Mouse (Mus musculus): ENCODE data around the gene Smc1b. TPM values are rescaled to one million over a fixed set of nuclear protein-coding genes. Genes with fewer than 3 reads are reported as not detected.

Smc1b gene
- polyA plus RNA-seq, 1 experiment from 2014 or later: 0.25 TPM

DNA sequence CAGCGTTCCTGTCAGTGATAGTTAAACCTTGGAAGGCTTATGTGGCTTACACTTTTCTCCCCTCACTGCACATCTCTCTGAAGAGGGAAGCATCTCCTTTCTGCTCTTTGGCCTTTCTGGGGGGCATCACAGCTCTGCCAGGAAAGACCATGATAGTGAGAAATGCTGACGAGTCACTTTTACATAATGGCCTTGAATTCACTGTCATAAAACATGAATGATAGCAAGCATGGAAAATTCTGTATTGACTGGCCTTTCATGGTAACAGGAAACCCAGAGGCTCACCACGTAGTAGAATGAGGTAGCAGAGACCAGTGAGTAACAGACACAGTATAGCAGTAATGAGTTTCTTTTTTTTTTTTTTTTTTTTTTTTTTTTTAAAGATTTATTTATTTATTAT is 77.7 kb downstream of the Smc1b start:
- H3K27me3 ChIP-seq (replicated peaks; ENCODE audit: control insufficient read depth, insufficient read depth, low read length): no peaks in the 10 kb centered on the region
- WGBS: 96% methylated on average over 3 of the region's 3 CpGs
- H3K36me3 ChIP-seq (ENCODE audit: control insufficient read depth, insufficient read depth, low read length): peaks cover 25% of the 10 kb centered on the region
- H3K27ac ChIP-seq (ENCODE audit: low read depth, low read length): no peak overlapping the region
- no peaks in the 10 kb centered on the region for H3K4me1 ChIP-seq (ENCODE audit: control insufficient read depth, insufficient read depth, low read depth, low read length)
- H3K4me3 ChIP-seq (ENCODE audit: low read length): no peak overlapping the region
- H3K9me3 ChIP-seq (ENCODE audit: control insufficient read depth, low read length): no peaks in the 10 kb centered on the region
- ATAC-seq: no peak
- no peak overlapping the region for H3K9ac ChIP-seq (ENCODE audit: low read depth, low read length)
- H3K4me2 ChIP-seq (ENCODE audit: low read length): no peak overlapping the region

DNA sequence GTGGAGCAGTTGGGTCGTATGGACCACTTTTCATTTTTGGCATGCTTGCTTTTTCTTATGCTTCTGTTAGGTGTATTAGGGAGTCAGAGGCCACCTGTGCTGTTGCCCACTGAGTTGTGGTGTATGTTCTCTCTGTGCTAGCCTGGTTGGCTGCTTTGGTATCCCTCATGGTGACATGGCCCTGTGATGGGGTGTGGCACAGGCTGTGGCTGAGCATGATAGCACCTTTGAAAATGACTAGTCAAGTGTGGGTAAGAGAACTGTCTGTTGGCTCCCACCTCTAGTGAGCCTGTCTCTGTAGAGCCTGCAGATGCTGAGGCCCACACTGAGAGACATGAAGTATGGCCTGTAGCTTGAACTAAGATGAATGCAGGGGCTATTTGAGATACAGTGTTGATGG is 82.0 kb downstream of the Smc1b start:
- Histone ChIP-seq H3K9ac (ENCODE audit: low read depth, low read length) (no peak overlapping the region), H3K27me3 (replicated peaks; ENCODE audit: control insufficient read depth, insufficient read depth, low read length) (no peaks in the 10 kb centered on the region), H3K27ac (ENCODE audit: low read depth, low read length) (no peak overlapping the region), H3K4me2 (ENCODE audit: low read length) (no peak overlapping the region), H3K4me1 (ENCODE audit: control insufficient read depth, insufficient read depth, low read depth, low read length) (no peaks in the 10 kb centered on the region), H3K9me3 (ENCODE audit: control insufficient read depth, low read length) (no peaks in the 10 kb centered on the region), H3K36me3 (ENCODE audit: control insufficient read depth, insufficient read depth, low read length) (peaks cover 28% of the 10 kb centered on the region), H3K4me3 (ENCODE audit: low read length) (no peak overlapping the region)
- no peak for ATAC-seq
- 96% methylated on average over 1 of the region's 1 CpGs for WGBS

DNA sequence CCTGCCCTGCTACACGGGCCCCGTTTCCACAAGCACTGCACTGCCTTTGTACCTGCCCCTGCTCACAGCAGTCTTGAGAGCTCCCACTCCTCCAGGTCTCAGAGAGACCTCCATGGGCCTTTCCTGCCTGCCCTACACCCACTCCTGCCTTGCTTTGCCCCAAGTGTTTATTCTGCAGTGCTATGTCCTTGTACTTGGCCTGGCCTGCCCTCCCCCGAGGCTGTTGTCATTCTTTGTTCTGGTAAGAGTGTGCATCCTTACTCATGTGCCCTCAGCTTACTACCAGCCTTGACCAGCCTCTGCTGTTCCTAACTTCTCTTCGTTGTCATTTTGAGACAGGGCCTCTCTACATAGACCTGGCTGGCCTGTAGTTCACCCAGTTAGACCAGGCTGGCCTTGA is 83.9 kb downstream of the Smc1b start:
- Histone ChIP-seq H3K4me3 (ENCODE audit: low read length) (no peak overlapping the region), H3K27ac (ENCODE audit: low read depth, low read length) (no peak overlapping the region), H3K36me3 (ENCODE audit: control insufficient read depth, insufficient read depth, low read length) (peaks cover 26% of the 10 kb centered on the region), H3K4me2 (ENCODE audit: low read length) (no peak overlapping the region), H3K27me3 (replicated peaks; ENCODE audit: control insufficient read depth, insufficient read depth, low read length) (no peaks in the 10 kb centered on the region), H3K9me3 (ENCODE audit: control insufficient read depth, low read length) (no peaks in the 10 kb centered on the region), H3K9ac (ENCODE audit: low read depth, low read length) (no peak overlapping the region), H3K4me1 (ENCODE audit: control insufficient read depth, insufficient read depth, low read depth, low read length) (peaks cover 11% of the 10 kb centered on the region)
- no peak for ATAC-seq
- WGBS: 90% methylated on average over 4 of the region's 4 CpGs

DNA sequence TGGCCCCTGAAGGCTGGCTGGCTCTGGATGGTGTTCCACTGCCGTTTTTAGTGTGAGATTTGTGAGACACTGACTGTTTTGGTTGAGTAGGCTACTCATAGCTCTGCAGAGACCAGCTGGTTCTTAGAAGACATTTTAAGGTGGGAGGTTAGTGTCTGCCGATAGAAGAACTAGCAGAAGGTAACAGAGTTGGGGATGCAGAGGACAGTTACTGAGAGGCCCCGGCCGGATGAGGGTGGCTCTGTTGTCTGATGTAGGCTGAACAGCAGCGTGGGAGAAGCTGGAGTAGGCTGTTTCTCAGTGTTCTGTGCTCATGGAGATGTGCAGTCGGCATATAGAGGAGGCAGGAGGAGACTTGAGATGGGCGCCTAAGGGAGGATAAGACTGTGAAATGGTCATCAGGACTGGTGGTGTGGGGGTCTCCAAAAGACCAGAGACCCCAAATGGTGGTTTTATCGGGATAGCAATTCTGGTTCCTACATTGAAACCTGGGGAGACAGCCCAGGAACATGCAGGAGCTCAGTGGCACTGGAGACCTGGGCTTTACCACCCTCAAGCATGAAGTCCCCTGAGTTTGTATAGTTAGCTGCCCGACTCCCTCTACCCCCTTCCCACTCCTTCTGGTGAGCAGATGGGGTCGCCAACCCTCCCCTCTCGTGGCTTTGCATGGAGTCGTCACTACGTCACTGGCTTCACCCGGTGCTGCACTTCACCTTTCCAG is 85.4 kb downstream of the Smc1b start:
- no peak overlapping the region for H3K4me2 ChIP-seq (ENCODE audit: low read length)
- H3K9me3 ChIP-seq (ENCODE audit: control insufficient read depth, low read length): no peaks in the 10 kb centered on the region
- H3K27ac ChIP-seq (ENCODE audit: low read depth, low read length): no peak overlapping the region
- no peaks in the 10 kb centered on the region for H3K27me3 ChIP-seq (replicated peaks; ENCODE audit: control insufficient read depth, insufficient read depth, low read length)
- no peak overlapping the region for H3K4me3 ChIP-seq (ENCODE audit: low read length)
- H3K36me3 ChIP-seq (ENCODE audit: control insufficient read depth, insufficient read depth, low read length): peaks cover 20% of the 10 kb centered on the region
- 88% methylated on average over 14 of the region's 14 CpGs for WGBS
- peaks cover 25% of the 10 kb centered on the region for H3K4me1 ChIP-seq (ENCODE audit: control insufficient read depth, insufficient read depth, low read depth, low read length)
- ATAC-seq: no peak
- no peak overlapping the region for H3K9ac ChIP-seq (ENCODE audit: low read depth, low read length)

DNA sequence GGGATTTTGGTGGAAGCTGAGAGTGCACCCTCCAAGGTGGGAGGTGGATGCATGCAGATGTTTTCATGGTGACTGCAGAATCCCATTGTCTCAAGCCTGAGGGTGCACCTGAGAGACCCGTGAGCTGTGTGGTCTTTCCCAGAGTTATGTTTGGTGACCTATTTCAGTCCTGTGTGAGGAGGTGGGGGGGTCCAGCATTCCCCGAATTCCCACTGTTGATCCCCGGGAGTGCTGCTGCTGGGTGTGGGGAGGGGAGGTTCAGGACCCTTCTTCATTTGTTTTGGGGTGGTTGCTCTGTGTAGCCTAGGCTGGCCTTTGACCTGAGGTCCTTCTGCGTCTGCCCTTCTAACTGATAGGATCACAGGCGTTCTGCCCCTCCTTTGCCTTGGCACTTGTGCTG is 88.0 kb downstream of the Smc1b start:
- Histone ChIP-seq H3K9me3 (ENCODE audit: control insufficient read depth, low read length) (no peaks in the 10 kb centered on the region), H3K27me3 (replicated peaks; ENCODE audit: control insufficient read depth, insufficient read depth, low read length) (no peaks in the 10 kb centered on the region), H3K36me3 (ENCODE audit: control insufficient read depth, insufficient read depth, low read length) (peaks cover 14% of the 10 kb centered on the region), H3K4me3 (ENCODE audit: low read length) (no peak overlapping the region), H3K9ac (ENCODE audit: low read depth, low read length) (peak overlapping the region; percentile 22), H3K4me2 (ENCODE audit: low read length) (peak overlapping the region; percentile 19), H3K27ac (ENCODE audit: low read depth, low read length) (peak overlapping the region; percentile 71), H3K4me1 (ENCODE audit: control insufficient read depth, insufficient read depth, low read depth, low read length) (peaks cover 34% of the 10 kb centered on the region)
- 92% methylated on average over 5 of the region's 5 CpGs for WGBS
- no peak for ATAC-seq

DNA sequence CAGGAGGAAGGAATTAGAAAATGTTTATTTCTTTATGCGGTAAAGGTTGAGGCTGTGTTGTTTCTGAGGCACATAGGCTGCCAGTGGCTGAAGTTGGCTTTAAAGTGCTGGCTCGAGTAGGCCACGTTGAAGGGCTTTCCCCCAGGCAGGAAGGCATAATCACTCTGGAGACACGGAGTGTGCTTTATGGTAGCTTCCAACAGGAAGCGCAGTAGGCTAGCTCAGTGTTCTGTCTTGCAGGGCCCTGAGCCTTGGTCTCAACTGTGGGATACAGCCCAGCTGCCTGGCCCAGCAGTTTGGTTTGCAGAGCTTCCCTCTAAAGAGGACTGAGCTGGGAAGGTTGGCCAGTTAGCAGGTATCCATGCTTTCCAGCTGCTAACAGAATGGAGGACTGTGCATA is 88.6 kb downstream of the Smc1b start:
- Histone ChIP-seq H3K4me2 (ENCODE audit: low read length) (peak overlapping the region; percentile 25; the same call in 1 of the 2 replicates), H3K4me3 (ENCODE audit: low read length) (no peak overlapping the region), H3K9ac (ENCODE audit: low read depth, low read length) (no peak overlapping the region; the same call in 1 of the 2 replicates), H3K27me3 (replicated peaks; ENCODE audit: control insufficient read depth, insufficient read depth, low read length) (no peaks in the 10 kb centered on the region), H3K36me3 (ENCODE audit: control insufficient read depth, insufficient read depth, low read length) (peaks cover 9% of the 10 kb centered on the region), H3K27ac (ENCODE audit: low read depth, low read length) (peak overlapping the region; percentile 71), H3K4me1 (ENCODE audit: control insufficient read depth, insufficient read depth, low read depth, low read length) (peaks cover 38% of the 10 kb centered on the region), H3K9me3 (ENCODE audit: control insufficient read depth, low read length) (no peaks in the 10 kb centered on the region)
- no peak for ATAC-seq
- WGBS: 62% methylated on average over 5 of the region's 5 CpGs

DNA sequence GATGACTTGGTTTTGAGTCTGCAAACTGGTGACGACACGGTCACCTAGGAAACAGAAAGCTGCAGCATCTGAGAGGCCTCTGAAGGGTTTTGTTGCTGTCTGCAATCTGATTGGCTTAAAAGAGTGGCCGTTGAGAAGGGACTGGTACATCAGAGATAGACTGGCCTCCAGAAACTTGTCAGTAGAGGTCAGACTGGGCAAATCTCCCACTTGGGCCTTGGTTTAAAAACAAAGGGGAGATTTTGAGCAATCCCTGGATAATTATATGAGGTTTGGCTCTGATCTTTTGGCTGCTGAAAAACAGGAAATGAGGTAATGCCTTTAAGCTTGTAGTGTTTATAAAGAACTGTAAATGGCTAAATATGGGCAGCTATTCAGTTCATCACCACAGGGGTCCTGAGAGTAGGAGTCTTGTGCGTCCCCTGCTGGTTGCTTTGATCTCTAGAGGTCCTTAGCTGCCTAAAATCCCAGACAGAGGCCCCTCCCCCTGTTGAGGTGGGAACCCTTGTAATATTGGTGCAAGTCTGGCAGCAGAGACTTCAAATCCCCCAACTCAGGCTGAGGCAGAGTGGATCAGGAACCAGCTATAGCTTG is 89.3 kb downstream of the Smc1b start:
- no peak overlapping the region for H3K9ac ChIP-seq (ENCODE audit: low read depth, low read length)
- H3K4me1 ChIP-seq (ENCODE audit: control insufficient read depth, insufficient read depth, low read depth, low read length): peaks cover 45% of the 10 kb centered on the region
- H3K36me3 ChIP-seq (ENCODE audit: control insufficient read depth, insufficient read depth, low read length): peaks cover 4% of the 10 kb centered on the region
- ATAC-seq: peak; percentile 79
- peak overlapping the region; percentile 71 for H3K27ac ChIP-seq (ENCODE audit: low read depth, low read length)
- H3K4me3 ChIP-seq (ENCODE audit: low read length): no peak overlapping the region
- 10% methylated on average over 4 of the region's 4 CpGs for WGBS
- H3K4me2 ChIP-seq (ENCODE audit: low read length): peak overlapping the region; percentile 31; the same call in 1 of the 2 replicates
- H3K27me3 ChIP-seq (replicated peaks; ENCODE audit: control insufficient read depth, insufficient read depth, low read length): no peaks in the 10 kb centered on the region
- no peaks in the 10 kb centered on the region for H3K9me3 ChIP-seq (ENCODE audit: control insufficient read depth, low read length)

DNA sequence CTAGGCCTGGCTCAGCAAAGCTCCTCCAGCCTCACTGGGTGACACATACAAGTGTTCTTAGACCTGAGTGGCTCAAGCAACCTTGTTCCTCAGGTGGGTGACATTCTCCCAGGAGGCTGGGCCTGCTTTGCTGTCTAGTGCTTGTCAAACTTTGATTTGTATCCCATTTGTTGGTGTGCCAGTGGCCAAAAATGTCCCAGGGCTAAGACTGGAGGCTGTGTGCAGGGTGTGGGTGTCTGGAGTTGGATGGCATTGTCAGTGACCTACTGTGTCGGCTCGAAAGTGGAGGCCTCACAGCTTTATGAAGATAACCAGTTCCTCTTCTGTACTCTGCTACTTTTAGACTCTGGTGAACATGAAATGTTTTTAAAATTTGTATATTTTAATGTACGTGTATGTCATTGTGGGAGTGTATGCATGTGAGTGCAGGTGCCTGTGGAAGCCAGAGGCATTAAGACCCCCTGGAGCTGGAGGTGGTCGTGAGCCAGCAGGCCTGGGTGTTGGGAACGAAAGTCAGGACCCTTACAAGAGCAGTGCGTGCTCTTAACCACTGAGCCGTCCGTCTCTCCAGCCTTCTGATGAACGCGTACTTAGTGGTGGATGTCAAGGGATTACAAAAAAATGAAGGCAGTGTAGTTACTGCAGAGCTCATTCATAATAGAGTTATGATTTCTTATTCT is 90.1 kb downstream of the Smc1b start:
- Histone ChIP-seq H3K4me2 (ENCODE audit: low read length) (no peak overlapping the region), H3K36me3 (ENCODE audit: control insufficient read depth, insufficient read depth, low read length) (peaks cover 3% of the 10 kb centered on the region; the same call in 1 of the 2 replicates), H3K27ac (ENCODE audit: low read depth, low read length) (peak overlapping the region; percentile 71), H3K9ac (ENCODE audit: low read depth, low read length) (no peak overlapping the region), H3K4me1 (ENCODE audit: control insufficient read depth, insufficient read depth, low read depth, low read length) (peaks cover 46% of the 10 kb centered on the region), H3K27me3 (replicated peaks; ENCODE audit: control insufficient read depth, insufficient read depth, low read length) (no peaks in the 10 kb centered on the region), H3K4me3 (ENCODE audit: low read length) (no peak overlapping the region), H3K9me3 (ENCODE audit: control insufficient read depth, low read length) (no peaks in the 10 kb centered on the region)
- WGBS: 59% methylated on average over 10 of the region's 10 CpGs
- ATAC-seq: no peak

DNA sequence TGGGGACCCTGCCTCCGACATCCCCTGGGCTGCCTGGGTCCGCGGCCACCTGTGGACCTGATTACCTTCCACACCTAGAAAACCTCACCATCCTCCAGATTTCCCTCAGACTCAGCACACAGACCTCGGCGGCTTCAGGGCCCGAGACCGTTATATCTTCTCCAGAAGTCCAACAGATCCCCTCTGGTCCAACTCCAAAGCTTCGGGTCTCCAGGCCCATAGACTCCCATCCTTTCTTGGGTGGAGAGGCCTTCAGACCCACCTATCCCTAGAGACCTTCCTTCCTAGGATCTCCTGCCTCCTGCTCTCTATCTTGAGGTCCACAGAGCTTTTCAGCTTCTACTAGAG is 94.4 kb downstream of the Smc1b start:
- ATAC-seq: no peak
- H3K4me1 ChIP-seq (ENCODE audit: control insufficient read depth, insufficient read depth, low read depth, low read length): peaks cover 33% of the 10 kb centered on the region
- H3K4me3 ChIP-seq (ENCODE audit: low read length): peak overlapping the region; percentile 66
- H3K27ac ChIP-seq (ENCODE audit: low read depth, low read length): peak overlapping the region; percentile 53
- H3K27me3 ChIP-seq (replicated peaks; ENCODE audit: control insufficient read depth, insufficient read depth, low read length): no peaks in the 10 kb centered on the region
- WGBS: 5% methylated on average over 8 of the region's 8 CpGs
- H3K36me3 ChIP-seq (ENCODE audit: control insufficient read depth, insufficient read depth, low read length): no peaks in the 10 kb centered on the region
- peak overlapping the region; percentile 95 for H3K4me2 ChIP-seq (ENCODE audit: low read length)
- H3K9me3 ChIP-seq (ENCODE audit: control insufficient read depth, low read length): no peaks in the 10 kb centered on the region
- H3K9ac ChIP-seq (ENCODE audit: low read depth, low read length): peak overlapping the region; percentile 79

Data from hindbrain, embryonic 16.5 days (tissue).